Mouse (Mus musculus) erythroblast, adult 5-6 weeks (primary cell): ENCODE data around the gene Gm7030. TPM values are rescaled to one million over a fixed set of nuclear protein-coding genes. Genes with fewer than 3 reads are reported as not detected.
"Not testable (repeated sequence)": the region's sequence is repeated elsewhere in the genome, so short reads cannot be mapped to it uniquely, and the experiment has no call there.

Experiments used
- ATAC-seq: replicated peaks from 2 replicates; pipeline ENCODE4 v1.8.0; 2016; ENCODE audit warnings: moderate number of reproducible peaks, mild to moderate bottlenecking, moderate TSS enrichment, inconsistent platforms; ENCODE audit not compliant: poor library complexity, low FRiP score, severe bottlenecking
- total RNA-seq, 2 experiments: library from RNA; stranded (forward) in 1 of 2; stranded (reverse) in 1 of 2; fragments of 150-400 nt in 1 of 2; fragments of 200-764, 138-1000 nt in 1 of 2; gene quantifications; 2 replicates each; pipeline versions ENCODE4 v1.2.3 to v1.2.4; 2015 to 2017; ENCODE audit warnings: low replicate concordance in 2 of 2

The Gm7030 gene
- total RNA-seq (2015; ENCODE audit: low replicate concordance) = not detected in 2 replicates
- total RNA-seq (2017; ENCODE audit: low replicate concordance) = not detected in 2 replicates

DNA sequence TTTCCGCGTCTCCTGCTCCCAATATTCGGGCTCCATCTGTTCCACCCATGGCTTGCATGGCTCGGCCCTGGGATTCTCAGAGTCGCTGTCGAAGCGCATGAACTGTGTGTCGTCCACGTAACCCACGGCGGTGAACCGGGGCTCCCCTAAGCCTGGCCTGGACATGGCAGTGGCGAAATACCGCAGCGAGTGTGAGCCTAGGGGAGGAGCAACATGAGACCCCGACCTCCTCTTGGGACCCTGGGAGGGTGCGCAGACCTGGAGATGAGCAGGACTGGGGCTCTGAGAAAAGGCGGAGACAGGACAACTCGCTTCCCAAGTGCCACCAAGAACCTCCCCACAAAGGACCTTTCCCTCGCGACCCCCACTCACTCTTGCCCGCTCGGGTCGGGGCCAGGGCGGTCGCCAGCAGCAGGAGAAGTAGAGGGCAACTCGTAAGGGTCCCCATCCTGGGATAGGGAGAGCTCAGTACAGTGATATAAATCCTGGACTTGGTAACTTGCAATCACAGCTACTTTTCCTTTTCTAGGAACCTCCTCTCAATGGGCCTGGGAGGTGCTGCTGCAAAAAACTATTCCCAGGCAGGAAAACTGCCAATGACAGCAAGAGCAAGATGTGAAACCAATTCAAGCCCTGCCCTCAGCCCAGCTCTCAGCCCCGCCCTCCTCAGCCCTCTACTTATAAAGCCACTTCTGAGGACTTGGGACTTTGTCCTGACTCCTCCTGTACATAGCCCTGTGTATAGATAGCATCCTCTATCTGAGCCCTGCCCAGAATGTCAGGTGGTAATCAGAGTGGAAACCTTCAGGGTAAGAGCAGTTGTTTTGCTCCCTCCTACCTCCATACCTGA, at the start of gene Gm7030:
Gm7030 (minus strand) TSS at position 458 of the 850 bp plus-strand sequence.
- not testable (repeated sequence) for ATAC-seq

DNA sequence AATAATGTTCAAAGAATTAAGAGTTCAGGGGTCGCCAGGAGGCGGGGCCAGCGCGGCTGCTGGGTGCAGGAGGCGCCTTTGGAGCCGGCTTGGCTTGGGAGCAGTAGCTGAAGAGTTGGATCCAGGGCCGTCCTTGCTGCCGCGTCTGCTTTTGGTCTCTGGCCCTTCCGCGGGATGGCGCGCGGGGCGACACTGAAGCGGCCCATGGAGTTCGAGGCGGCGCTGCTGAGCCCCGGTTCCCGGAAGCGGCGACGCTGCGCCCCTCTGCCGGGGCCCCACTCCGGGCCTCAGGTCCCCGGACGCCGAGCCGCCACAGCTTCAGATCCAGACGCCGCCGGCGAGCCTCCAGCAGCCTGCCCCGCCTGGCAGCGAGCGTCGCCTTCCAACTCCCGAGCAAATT, 49.7 kb upstream of the Gm7030 start:
- not testable (repeated sequence) for ATAC-seq

DNA sequence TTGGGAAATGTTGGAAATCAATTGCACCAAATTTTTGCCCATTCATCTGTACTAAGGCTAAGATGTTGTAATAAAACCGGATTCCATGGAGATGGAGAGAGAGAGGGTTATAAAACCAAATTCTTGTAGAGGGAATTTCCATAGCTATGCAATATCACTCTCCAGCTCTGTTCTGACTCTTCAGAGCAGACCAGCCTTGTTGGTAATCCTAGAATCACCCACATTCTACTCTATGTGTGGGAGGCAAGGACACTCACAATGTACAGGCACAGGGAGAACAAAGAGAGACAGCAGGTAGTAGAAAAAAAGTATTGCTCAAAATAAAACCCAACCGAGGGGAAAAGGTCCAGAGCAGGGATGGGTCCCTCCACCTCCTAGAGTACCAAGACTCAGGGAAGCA, 46.9 kb upstream of the Gm7030 start:
- ATAC-seq = not testable (repeated sequence)

DNA sequence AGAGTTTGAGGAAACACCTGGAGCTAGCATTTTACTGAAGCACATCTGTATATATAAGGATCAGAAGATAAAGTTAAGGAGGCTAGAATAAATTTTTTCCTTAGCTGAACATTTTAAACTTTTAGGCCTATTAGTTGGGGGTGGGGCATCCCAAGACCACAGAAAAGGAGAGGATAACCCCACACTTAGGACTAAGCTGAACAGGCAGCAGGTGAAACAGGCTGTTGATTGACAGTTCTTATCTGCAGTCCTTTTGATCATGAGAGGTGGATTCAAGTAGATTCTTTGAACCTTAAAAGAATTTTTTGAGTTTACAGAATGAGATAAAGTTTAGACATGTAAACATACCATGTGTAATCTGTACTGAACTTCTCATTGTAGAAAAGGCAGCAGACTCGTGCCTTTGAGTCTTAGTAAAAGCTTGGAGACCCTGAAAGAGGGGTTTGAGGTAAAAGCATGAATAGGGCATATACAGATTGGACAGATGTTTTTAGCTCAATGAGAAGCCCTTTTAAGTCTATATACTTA, 41.1 kb upstream of the Gm7030 start:
- ATAC-seq = no peak

DNA sequence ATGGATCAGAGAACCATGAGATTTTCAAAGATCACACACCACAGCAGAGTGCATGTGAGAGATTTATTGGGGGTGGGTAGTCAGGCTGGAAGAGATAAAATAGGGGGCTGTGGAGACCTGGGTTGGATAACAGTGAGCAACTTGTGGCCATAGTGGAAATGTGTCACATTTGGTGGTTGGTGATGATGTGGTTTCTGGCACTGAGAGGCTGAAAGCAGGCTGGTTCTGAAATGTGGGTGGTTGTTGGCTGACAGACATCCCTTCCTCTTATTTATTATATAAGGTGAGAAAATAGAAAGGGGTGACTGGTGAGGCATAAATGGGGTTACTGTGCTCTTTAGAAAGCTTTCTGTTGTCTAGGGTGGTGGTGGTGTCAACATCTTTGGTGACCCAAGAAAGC, 40.5 kb upstream of the Gm7030 start:
- no peak for ATAC-seq

DNA sequence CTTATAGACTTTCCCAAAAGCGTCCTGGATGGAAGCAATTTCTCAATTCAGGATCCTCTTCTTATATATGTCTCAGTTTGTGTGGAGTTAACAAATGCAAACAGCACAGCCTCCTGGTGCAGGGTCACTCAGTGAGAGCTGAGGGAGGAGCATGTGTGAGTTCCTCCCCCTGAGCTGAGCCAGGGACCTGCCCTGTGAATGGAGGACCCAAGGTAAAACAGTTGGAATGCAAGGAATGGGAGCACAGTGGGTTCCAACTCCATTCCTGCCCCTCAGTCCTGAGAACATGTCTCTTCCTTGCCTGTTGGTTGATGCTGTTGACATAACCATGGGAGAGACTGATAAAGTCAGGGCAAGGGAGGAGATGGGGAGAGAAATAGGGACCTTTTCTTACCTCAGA, 39.9 kb upstream of the Gm7030 start:
- not testable (repeated sequence) for ATAC-seq

DNA sequence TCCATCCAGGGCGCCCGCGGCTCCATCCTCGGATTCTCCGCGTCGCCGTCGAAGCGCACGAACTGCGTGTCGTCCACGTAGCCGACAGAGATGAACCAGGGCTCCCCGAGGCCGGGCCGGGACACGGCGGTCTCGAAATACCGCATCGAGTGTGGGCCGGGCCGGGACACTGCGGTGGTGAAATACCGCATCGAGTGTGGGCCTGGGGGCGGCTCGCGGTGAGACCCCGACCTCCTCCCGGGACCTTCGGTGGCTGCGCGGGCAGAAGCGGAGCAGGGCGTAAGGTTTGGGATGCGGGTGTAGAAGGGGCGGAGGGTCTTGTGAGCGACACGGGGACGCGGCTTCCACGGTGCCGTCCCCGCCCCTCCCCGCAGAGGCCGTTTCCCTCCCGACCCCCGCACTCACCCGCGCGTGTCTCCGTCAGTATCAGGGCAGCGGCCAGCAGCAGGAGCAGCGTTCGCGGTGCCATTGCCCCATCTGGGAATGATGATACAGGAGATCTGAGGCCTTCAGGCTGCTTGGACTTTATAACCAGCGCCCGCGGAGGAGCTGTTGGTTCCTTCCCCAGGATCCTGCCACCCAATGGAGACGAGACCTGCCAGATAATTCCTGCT, 38.9 kb upstream of the Gm7030 start, which contains the start of gene Gm8909:
Gm8909 (minus strand) TSS at position 499 of the 614 bp plus-strand sequence.
- no peak for ATAC-seq

DNA sequence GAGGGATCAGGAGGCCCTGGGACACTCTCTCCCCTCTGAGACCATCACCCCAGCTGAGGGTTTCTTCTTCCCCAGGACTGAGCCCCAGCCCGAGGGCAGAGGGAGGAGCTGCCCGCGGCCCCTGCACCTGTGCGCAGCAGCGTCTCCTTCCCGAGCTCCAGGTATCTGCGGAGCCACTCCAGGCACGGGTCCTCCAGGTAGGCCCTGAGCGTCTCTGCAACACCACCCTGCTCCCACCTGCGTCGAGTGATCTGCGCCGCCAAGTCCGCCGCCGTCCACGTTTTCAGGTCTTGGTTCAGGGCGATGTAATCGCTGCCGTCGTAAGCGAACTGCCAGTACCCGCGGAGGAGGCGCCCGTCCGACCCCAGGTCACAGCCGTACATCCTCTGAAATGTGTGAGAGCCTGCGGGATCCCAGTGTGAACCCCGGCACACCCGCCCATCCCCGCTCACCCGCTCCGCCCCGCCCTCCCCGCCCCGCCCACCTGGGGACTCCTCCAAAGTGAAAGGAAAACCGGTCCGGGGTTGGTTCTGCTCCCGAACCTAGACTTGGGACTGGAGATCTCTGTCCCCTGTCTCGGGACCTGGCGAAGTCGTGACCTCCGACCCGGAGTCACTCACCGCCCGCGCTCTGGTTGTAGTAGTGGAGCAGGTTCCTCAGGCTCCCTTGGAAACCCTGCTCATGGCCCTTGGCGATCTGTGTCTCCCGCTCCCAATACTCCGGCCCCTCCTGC, 38.2 kb upstream of the Gm7030 start:
- no peak; the same call in 1 of the 2 replicates for ATAC-seq

DNA sequence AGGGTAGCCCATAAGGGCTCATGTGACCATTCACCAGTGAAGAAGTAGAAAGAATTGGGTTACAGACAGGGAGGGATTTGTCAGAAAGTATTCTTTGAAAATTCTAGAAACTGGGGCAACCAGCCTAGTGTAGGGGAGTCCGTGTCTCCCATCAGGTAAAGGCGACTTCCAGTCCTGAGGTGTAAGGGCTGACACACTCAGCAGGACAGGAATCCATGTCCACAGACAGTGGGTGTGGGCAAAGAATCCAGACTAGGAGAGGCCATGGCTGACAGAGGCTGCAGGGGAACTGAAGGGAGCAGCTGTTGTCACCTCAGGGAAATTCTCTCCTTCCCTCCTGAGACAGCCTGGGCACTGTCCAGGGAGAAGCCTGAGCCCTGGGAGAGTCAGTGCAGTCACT, 37.7 kb upstream of the Gm7030 start:
- not testable (repeated sequence) for ATAC-seq

DNA sequence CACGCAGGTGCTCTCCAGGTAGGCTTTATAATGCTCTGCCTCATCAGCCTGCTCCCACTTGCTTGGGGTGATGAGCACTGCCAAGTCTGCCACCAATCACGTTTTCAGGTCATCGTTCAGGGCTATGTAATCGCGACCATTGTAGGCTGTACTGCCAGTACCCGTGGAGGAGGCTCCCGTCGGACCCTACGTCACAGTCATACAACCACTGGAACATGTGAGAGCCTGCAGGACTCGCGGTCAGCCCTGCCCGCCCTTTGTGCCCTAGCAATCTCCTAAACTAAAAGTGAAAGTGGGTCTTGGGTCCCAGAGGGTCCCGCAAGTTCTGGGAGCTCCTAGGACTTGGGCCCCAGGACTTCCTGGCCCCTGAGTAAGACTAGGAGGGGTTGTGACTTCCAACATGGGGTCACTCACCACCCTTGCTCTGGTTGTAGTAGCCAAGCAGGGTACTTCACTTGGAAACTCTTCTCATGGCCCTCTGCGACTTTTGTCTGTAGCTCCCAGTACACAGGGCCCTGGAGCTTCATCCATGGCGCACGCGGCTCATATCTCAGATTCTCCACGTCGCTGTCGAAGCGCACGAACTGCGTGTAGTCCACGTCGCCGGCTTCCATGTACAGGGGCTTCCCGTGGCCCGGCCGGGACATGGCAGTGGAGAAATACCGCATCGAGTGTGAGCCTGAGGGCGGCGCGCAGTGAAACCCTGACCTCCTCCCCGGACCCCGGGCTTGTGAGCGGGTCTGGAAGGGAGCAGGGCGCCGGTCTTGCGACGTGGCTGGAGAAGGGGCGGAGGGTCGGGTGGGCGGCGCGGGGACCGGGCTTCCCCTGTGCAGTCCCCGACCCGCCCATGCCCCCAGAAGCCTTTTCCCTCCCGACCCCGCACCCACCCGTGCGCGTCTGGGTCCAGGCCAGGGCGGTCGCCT, 32.2 kb upstream of the Gm7030 start:
- no peak for ATAC-seq

DNA sequence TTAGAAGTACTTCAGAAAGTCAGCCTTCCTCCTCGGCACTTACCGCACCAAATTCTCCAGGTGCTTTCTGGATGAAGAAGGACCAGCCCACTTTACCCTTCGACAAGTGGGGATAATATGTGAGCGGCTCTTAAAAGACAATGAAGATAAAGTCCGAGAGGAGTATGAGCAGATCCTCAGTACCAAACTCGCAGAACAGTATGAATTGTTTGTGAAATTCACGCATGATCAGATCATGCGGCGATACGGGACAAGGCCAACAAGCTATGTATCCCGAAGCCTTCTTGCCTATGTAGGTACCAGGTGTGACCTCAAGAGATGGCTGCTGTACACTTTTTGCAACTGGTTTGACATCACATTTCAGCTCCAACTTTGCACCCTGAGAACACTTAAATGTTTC, 29.0 kb upstream of the Gm7030 start:
- not testable (repeated sequence) for ATAC-seq

DNA sequence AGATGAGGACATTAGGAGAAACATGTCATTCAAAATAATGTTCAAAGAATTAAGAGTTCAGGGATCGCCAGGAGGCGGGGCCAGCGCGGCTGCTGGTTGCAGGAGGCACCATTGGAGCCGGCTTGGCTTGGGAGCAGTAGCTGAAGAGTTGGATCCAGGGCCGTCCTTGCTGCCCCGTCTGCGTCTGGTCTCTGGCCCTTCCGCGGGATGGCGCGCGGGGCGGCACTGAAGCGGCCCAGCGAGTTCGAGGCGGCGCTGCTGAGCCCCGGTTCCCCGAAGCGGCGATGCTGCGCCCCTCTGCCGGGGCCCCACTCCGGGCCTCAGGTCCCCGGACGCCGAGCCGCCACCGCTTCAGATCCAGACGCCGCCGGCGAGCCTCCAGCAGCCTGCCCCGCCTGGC, 28.6 kb upstream of the Gm7030 start:
- not testable (repeated sequence) for ATAC-seq

DNA sequence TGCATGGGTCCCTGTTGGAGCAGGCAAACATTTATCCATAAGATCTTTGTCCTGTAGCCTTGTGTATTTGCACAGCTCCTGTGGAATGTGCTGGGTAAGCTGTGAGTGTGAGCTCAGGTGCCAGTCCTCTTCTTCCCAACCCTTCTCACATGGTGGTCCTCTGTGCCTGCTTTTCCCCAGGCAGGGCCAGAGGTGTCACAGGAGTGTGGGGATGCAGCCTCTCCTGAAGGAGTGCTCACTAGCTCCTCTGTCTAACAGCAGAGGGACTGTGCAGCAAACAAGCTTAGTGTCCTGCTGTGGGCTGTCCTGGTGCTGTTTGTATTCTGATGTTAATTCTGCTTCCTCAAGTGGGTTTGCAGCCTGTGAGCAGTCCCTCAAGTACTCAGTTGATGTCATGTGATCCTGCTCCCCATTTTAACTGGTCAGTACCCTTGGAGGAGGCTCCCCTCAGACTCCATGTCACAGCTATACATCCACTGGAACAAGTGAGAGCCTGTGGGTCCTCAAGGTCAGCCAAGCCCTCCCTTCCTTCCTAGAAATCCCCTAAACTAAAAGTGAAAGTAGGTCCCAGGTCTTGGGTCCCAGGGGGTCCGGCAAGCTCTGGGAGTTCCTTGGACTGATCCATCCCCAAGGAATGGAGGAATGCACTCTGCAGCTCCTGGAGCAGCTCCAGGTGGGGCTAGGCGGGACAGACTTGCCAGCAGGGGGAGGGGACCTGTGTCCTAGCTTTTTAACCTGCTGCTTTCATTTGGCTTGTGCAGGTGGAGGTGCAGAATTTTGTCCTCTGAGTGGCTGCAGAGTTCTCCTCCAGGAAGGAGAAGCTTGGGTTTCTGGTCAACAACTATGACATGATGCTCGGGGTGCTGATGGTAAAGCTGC, 25.3 kb upstream of the Gm7030 start:
- ATAC-seq = no peak

DNA sequence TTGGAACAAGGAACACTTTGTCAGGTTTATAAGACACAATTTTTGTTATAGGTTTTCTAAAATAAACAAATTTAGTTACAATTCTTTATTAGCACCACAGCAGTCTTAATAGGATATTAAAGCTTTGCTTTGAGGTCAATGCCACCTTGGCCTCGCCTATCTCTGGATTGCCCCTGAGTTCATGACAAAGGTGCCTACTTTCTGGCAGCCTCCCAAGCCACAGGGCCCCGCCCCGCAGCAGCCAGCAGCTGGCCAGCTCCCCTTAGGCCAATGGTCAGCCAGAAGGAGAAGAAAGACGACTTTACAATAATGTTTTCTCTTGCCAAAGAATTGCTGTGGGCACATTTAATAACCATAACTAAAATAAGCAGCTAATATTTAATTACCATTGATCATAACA, 22.0 kb upstream of the Gm7030 start:
- ATAC-seq = not testable (repeated sequence)

DNA sequence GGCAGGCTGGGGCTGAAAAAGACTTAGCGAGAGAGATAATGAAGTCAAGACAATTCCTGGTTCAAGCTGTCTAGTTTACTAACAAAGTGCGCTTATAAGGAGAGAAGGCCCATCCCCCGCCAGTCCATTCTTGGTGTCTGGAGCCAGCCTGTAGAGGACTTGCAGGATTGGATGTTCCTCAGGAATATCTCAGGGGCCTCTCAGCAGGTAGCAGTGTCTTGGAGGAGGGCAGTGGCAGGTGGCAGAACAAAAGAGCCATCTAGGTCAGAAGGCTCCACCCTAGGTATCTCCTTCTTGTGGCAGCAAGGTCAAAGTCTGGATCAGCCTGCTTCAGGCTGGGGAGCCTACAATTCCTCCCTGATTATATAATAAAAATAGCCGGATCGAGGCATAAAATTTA, 19.2 kb upstream of the Gm7030 start:
- not testable (repeated sequence) for ATAC-seq

DNA sequence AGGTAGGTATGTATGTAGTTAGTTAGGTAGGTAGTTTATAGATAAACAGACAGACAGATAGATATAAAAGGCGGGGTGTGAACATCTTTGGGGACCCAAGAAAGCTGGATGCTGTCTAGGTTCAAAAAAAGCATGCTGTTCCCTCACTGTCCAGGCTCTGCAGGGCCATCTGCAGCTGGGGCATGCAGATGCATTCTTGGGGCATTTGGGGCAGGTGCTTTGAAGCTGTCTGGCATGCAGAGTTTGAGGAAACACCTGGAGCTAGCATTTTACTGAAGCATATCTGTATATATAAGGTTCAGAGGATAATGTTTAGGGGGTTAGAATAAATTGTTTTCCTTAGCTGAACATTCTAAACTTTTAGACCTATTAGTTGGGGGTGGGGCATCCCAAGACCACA, 17.7 kb upstream of the Gm7030 start:
- not testable (repeated sequence) for ATAC-seq

DNA sequence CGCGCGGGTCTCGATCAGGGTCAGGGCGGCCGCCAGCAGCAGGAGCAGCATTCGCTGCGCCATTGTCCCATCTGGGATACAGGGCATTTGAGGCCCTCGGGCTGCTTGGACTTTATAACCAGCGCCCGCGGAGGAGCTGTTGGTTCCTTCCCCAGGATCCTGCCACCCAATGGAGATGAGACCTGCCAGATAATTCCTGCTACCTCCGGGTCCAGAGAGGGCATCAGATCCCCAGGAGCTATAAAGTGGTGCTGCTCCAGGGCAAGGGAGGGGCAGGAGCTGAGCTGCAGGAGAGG, 16.6 kb upstream of the Gm7030 start:
- not testable (repeated sequence) for ATAC-seq

DNA sequence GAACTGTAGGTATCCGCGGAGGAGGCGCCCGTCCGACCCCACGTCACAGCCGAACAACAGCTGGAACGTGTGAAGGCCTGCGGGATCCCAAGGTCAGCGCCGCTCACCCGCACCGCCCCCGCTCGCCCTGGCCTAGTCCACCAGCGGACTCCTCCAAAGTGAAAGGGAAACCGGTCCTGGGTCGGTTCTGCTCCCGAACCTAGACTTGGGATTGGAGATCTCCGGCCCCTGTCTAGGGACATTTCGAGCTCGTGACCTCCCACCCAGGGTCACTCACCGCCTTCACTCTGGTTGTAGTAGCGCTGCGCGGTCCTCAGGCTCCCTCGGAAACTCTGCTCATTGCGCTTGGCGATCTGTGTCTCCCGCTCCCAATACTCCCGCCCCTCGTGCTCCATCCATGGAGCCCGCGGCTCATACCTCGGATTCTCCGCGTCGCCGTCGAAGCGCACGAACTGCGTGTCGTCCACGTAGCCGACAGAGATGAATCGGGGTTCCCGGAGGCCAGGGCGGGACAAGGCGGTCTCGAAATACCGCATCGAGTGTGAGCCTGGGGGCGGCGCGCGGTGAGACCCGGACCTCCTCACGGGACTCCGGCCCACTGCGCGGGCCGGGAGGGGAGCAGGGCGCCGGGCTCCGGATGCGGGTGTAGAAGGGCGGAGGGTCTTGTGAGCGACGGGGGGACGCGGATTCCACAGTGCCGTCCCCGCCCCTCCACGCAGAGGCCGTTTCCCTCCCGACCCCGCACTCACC, 16.1 kb upstream of the Gm7030 start:
- ATAC-seq = no peak
